Mouse (Mus musculus) 3134 (cell line): ENCODE data around the gene Utrn.

ENCODE experiments used
- DNase-seq: peaks from one replicate; pipeline ENCODE4 v3.0.0-alpha.2; 2011; ENCODE audit warnings: low spot score; ENCODE audit not compliant: insufficient read length; ENCODE audit errors: extremely low read depth

Gene Utrn

DNA sequence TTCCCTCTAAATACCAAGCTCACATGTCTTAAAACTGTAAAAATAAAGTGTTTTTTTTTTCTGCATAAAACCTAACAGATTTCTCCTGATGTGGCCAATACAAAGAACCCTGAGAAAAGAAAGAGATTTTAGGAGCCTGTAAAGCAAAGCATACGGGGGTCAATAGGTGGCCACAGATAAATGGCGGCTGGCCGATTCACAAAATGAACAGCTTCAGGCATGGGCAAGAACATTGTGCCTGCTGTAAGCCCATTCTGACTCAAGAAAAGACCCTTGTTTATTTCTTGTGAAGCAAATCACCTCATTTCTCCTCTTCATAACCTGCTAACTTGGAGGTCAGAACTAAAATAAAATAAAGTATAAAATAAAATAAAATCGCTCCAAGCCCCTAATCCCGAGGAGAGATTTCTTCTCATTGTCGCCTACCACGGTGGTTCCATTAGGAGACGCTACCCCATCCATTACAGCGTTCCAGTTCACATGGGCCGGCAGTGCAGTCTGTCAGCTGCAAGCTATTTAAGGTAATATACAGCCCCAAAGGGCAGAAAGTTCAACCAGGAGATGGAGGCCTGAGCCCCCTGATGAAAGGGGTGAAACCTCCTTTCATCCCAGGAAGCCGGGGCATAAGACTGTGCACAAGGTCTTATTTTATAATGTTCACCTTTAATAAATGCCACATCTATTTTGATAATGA is 316.8 kb downstream of the Utrn start:
- no peak for DNase-seq

DNA sequence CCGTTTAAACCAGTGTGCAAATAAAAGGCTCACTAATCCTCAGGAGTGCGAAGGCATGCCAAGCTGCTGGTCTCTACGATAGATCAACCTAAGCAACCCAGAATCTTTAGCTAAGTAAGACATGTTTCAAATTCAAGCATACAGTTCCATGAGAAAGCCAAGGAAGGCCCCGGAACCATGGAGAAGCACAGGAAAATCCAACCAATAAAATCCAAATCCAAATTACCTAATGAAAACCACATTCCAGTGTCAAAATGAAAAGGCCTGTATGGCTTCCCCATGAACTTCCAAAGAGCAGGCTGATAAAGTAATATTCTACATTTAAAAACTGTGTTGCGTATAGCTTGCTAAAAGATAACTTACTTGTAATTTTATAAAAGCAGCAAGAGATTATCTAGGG is 317.4 kb downstream of the Utrn start:
- no peak for DNase-seq

DNA sequence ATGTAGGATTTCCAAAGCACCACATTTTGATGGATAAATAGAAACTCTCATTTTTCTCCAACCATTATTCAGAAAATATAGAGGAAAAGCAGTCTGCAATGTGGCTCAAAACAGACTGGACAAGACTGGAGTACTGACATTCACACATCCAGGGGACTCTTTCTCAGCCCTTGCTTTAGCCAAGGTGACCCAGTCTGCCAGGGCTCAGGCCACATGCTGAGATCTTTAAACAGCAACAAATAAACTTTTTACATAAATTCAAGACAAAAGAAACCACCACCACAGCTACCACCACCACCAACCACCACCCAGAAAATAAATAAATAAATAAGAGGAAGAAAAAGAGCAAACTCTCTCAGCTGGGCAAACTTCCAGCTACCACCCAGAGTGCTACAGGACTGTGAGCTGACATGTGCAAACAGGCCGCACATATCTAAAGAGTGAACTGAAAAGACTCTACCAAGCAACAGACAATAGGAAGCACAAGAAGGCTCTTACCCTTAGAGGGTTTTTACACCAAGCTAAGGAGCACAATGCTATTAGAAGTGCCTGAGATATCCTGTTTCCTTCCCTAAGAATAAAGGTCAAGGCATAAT is 319.1 kb downstream of the Utrn start:
- no peak for DNase-seq

DNA sequence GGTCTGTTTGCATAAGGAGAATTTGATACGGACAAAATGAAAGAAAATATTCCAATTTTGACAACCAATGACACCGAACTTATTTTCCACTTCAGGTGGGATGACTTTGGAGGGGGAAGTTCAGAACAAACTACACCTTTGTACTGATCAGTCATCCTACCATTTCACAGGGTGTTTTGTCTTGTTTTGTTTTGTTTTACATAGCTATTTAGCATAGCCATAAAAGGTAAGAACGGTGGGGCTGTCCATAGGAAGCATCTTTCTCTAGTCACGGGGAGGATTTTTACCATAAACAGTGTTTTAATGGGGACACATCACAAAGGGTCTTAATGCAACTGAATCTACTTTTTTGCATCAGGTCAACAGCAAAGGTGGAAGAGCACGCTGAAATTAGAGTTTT is 319.9 kb downstream of the Utrn start:
- DNase-seq: no peak

DNA sequence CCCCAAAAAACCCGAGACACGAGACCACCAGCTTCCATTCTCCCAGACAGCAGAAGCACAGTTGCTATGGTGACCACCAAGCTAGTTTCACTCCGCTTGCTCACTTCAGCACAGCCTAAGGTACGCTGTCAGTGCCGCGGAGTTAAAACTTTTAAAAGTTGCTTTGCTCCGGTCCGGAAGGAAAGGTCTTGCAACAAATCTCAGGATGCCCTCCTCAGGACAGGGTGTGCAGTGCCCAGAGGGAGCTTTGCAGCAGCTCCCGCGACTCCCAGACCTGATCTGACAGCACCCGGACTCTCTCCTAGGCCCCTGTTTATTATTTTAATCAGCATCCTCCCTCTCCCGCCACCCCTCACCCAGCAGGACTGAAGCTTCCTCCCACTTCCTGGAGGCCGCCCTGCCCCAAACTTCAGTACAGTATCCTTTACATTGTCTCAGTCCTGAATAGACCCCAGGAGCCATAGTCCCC is 320.5 kb downstream of the Utrn start:
- no peak for DNase-seq

DNA sequence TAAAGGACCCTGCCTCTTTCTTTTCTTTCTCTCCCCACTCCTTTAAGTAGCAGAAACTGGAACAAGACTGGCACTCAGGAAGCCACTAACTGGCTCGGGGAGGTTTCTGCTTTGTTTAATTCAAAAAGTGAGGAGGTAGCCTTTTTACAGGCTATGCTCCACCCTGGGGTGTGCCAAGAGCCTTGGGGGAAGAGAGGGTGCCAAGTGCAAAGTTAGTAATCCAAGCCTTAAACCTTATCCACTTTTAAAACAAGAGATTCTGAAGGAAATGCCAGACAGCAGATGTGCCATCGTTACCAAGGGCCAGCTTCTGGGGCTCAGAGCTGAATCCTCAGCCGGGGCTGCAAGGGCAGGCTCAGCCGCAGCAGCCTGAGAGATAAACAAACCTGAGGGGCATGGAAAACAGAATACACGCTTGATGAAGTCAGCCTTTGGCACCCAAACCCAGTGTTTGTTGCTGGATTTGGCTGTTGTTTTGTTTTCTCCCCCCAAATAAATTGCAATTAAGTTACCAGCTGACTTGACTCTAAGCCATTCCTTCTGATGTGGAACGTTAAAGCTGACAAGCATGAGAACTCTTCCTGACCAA is 322.0 kb downstream of the Utrn start:
- DNase-seq: no peak

DNA sequence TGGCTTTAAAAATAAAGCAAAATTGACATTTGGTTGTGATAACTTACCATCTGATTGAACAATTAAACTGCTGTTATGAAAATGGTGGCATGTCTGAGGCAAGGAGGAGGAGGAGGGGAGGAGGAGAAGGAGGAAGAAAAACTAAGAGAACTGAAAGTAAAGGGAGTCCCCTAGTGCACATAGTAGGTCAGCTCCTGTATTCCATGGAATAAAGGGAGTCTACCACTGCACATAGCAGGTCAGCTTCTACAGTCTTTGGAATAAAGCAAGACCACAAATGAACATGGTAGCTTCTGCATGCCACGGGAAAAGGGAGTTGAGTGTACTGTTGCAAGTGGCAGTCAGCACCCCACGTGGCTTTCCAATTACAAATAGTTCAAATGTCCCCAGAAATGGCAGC is 323.7 kb downstream of the Utrn start:
- DNase-seq: no peak

DNA sequence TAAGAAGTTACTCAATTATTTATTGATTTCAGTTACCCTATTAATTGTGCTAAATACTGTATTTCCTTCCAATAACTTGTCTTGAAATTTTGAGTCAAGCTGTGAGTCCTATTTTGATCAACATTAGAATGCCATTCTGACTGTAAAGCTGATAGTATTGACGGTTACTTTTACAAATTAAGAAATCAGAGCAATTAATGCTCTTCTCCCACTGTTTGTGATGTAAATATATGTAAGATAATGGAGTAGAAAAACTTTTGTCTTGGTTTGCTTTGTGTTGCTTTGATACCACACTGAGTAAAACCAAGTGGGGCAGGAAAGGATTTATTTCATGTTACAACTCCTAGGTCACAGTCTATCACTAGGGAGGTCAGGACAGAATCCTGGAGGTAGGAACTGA is 327.4 kb downstream of the Utrn start:
- DNase-seq: no peak

DNA sequence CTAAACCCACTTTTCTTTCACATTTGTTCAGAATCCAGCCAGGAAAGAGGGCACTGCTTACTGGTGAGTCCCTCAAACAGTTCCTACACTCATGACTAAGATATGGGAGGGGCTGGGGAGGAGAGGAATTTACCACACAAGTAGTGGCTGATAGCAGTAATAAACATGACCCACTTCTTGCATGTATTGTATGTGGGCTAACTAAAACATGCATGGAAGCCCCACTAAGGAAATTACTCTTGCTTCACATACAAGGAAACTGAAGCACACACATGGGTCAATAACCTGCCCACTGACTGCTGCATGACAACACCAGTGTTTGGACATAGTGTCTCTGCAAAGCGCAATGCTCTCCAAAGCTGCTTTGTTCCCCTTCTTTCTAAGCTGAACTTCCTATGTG is 333.9 kb downstream of the Utrn start:
- DNase-seq: no peak

DNA sequence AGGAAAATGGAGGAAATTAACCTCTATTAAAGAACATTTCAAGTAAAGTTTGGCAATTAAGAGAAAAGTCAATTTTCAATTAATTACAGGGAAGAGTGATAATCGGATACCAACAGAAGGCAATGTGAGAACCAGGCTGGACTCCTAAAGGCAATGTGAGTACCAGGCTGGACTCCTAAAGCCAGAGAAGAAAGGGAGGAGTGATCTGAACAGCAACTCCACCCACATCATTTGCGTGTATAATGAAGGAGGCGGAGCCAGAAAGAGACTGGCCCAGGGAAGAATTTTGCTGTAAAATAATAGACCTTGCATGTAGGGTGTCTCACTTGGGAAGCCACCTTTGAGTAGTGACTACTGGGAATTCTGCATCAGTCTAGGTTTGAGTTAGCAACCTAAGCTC is 334.4 kb downstream of the Utrn start:
- DNase-seq: no peak

DNA sequence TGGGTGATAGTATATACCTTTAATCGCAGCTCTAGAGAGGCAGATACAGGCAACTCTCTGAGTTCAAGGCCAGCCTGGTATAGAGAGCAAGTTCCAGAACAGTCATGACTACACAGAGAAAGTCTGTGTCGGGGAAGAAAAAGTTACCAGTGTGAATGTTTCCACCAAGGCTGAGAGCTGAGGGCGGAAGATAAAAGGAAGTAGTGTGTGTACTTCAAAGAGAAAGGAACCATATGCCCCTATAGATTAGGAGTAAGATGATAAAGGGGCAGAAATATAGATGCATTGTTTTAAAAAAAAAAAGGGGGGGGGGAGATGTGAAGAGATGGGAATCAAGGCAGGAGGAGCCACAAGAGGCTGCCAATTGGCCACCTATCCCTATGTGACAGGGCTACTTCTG is 334.9 kb downstream of the Utrn start:
- DNase-seq: no peak

DNA sequence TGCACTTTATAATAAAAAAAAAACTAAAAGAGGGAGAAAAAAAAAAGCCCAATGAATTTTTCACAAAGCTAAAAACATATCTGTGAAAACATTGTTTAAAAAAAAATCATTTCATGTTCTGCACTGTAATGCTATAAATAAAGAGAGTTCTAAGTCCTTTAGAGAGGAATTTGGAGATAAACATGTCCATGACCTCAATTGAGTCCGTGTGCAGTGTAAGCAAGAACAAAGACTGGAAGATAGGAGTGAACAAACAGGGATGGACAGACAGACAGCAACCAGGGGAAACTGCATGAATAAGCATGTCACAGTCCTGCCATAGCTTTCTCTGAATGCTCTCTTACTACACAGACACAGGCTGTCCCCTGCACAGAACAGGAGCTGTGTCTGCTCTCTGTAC is 347.1 kb downstream of the Utrn start:
- no peak for DNase-seq

DNA sequence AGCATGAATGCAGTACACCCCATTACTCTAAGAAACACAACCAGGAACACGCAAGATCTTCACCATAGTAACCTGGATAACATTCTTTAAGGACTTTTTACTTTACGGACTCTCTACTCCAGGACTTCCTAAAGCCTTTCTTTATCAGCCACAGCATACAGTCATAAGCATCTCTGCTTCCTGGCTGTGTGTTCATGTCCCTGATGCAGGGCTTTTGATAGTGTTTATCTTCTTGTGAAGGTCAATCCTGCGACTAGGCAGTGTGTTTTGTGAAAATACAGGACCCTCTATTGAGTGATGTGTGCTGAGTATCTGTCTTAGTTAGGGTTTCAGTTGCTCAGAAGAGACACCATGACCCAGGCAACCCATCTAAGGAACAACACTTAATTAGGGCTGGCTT is 351.0 kb downstream of the Utrn start:
- DNase-seq: no peak

DNA sequence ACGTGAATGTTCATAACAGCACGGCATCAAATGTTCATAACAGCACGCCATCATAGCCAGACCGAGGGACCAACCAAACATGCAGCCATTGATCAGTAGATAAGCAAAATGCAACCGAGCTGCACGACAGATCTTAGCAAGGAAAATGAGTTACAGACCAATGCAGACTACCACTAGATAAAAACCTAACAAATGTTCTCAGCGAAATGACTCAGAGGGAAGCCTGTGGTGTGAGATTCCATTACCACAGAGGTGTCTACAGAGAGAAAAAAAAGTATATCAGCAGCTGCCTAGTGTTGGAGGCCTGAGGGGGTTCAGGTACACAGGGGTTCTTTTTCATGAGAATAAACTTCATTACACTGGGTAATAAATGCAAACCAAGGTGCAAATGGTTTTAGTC is 363.6 kb downstream of the Utrn start:
- DNase-seq: no peak

DNA sequence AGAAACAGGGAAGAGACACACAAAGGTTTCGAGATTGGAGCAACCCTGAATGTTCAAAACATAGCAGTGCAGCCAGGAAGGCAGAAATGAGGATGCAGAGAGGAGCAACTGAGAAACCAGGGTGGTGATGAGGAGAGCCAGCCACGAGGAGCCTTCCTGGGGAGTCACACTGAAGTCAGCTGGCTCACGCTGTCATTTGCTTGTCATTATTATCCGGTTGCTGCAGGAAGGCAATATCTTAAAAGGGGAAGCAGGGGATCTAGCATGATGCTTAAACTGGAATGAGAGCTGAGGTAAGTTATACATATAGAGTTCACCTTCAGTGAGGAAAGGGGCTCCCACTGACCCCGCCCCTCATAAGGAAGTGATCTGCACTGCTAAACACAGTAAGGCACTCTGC is 368.7 kb downstream of the Utrn start:
- no peak for DNase-seq

DNA sequence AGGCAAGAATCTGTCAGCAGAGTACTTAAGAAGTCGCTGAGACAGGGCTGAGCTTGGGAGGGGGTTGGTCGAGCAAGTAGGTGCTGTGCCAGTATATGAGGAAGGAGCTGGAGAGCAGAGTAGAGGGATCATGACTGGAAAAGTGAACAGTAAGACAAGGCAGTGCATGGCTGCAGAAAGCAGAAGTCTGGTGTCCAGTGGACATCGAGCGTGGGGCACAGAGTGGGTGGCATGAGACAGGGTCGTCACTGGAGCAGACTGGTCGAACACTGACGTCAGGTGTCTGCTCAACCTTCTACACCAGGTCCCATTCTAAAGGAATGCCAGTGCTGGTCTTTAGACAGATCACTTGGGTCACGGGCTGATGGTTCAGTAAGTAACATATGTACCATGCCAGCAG is 371.6 kb downstream of the Utrn start:
- no peak for DNase-seq

DNA sequence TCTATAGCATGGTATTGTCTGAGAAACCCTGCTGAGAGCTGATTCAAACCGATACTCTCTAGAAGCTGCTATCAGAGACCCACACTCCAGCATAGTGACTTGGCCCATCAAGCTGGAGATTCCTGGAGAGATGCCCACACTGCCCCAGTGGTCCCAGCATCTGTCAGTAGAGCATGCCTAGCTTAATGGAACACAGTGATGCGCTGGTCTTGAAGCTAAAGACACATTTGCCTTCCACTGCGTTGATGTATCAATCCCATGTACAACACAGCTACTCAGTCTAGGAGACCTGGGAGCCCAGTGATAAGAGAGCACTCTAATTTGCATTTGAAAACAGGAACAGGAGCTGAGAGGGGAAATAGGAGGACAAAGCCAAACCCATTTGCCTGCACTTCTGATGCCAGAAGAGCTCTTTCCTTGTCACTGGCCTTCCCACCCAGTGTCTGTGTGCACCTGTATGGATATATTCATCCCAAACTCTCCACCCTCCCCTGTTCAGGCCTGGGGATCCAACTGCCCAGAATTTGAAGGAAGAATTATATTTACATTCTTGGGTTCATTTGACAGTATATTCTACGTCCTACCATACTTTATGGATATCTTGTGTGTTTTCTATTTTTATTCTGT is 379.5 kb downstream of the Utrn start:
- DNase-seq: no peak

DNA sequence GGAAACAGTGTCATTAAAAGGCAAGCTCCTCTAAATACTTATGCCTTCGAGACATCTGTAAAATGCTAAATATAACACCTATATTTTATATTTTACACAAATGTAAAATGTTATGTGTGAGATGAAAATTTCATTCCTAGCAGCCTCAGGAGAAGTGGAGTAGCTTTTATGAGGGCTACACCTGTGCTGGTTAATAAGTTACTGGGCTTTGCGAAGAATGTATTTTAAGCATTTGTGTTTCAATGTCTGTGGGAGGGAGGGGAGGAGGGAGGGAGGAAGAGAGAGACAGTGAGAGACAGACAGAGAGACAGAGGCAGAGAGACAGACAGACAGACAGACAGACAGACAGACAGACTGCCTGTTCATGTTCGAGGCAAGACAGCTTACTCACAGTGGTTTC is 380.6 kb downstream of the Utrn start:
- no peak for DNase-seq

DNA sequence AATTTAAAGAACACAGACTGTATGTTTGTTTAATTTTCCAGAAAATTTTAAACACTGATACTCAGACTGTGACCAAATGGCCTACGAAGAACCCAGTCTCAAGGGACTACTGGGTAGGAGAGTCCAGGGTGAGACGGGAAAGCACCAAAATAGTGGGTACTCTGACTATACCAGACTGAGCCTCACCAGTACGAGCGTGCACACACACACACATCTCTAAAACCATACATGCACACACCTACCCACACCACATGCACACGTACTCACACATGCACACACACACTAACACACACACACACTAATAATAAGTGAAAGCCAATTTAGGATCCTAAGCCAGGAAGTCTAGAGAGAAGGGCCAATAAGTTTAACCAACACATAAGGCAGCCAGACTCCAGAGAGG is 381.0 kb downstream of the Utrn start:
- no peak for DNase-seq

DNA sequence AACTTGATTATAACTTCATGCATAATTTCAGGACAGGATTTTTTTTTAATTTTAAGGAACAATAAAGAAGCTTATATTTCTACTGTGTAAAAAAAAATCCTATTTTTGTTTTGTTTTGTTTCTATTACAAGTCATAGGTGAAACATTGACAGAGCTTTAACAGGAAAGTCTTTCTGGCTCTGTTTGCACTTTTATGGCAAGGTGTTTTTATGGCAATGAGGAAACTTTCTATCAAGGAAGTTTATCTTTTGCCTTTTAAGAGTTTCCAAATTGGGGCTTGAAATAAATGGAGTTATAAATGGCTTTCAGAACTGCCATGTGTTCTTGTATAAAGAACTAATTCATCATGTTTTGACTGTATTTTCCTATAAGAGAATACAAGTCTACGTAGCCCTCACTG is 385.7 kb downstream of the Utrn start:
- DNase-seq: no peak

DNA sequence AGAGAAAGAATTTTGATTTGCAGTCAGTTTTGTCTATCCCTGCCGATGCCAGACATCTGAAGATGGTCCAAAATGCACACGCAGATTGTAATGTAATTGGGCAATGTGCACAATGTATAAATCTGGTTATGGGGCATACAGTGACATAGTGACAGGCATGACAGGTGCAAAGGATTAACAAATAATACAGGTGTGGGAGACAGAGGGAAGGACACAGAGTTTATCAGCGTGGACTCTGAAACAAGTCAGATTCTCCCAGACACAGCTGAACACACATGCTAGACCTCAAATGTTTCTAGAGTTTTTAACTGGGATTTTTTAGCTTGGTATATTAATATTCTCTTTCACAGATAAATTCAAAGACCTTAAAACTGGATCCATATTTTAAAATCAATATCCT is 386.2 kb downstream of the Utrn start:
- DNase-seq: no peak
